Mouse (Mus musculus) left cerebral cortex, postnatal 25 days (tissue): ENCODE measurements around the gene Dclk1. TPM values are rescaled to one million over a fixed set of nuclear protein-coding genes. Genes with fewer than 3 reads are reported as not detected.
A peak's percentile ranks its signal among the peaks of the same experiment; 100 is the strongest.
"Not testable (repeated sequence)": the region's sequence is repeated elsewhere in the genome, so short reads cannot be mapped to it uniquely, and the experiment has no call there.

Experiments
- DNase-seq, 2 experiments: peaks; one replicate each; pipeline ENCODE4 v3.0.0; 2022; ENCODE audit warnings: low spot score in 2 of 2, mixed read lengths in 1 of 2
- intact Hi-C: fragments of 180-260 bp; cut with DNase I; formaldehyde crosslinking; loops from one replicate; pipeline ENCODE4 v1.15.1; 2025
- total RNA-seq, 2 experiments: library from RNA; stranded (reverse); gene quantifications; 2 replicates each; pipeline ENCODE4 v1.2.3; 2021

The Dclk1 gene
- 1,000 to 10,000 TPM; 1,039 to 1,049 TPM for total RNA-seq

- intact Hi-C loops = loop anchor here (2.0 kb wide), 2 partner anchors 89 to 109 kb away; no protein-coding TSS in a partner anchor
These were observed at the start of gene Dclk1 for GRCm38 (mm10) chr3:55241730-55242421. TSS of gene Dclk1 (plus strand) at chr3:55242364.

GRCm38 (mm10) chr3:55193351-55193750, 48.8 kb upstream of the Dclk1 start:
- intact Hi-C loops = no loop called here
- DNase-seq = no peak

More at GRCm38 (mm10) chr3:55241730-55242421, at the start of gene Dclk1:
- DNase-seq = no peak

- intact Hi-C loops = no loop called here
- DNase-seq = no peak
These were observed 47.4 kb upstream of the Dclk1 start for GRCm38 (mm10) chr3:55194792-55195191.

- no peak for DNase-seq
- intact Hi-C loops = no loop called here
These were observed 46.4 kb upstream of the Dclk1 start for GRCm38 (mm10) chr3:55195581-55196327.

GRCm38 (mm10) chr3:55196328-55196710, 45.8 kb upstream of the Dclk1 start:
- no peak for DNase-seq
- intact Hi-C loops = no loop called here

GRCm38 (mm10) chr3:55203621-55204020, 38.5 kb upstream of the Dclk1 start:
- intact Hi-C loops, DNase-seq: not testable (repeated sequence)

GRCm38 (mm10) chr3:55206413-55206812, 35.8 kb upstream of the Dclk1 start:
- intact Hi-C loops = no loop called here
- no peak for DNase-seq

GRCm38 (mm10) chr3:55207665-55208064, 34.5 kb upstream of the Dclk1 start:
- DNase-seq = no peak
- intact Hi-C loops = no loop called here

GRCm38 (mm10) chr3:55212254-55212653, 29.9 kb upstream of the Dclk1 start:
- DNase-seq = no peak
- intact Hi-C loops = no loop called here

- DNase-seq = no peak
- intact Hi-C loops = no loop called here
These were observed 28.4 kb upstream of the Dclk1 start for GRCm38 (mm10) chr3:55213785-55214184.

- DNase-seq = no peak
- intact Hi-C loops = no loop called here
These were observed 27.8 kb upstream of the Dclk1 start for GRCm38 (mm10) chr3:55214413-55214812.

GRCm38 (mm10) chr3:55222502-55222901, 19.7 kb upstream of the Dclk1 start:
- intact Hi-C loops = no loop called here

GRCm38 (mm10) chr3:55223862-55224261, 18.3 kb upstream of the Dclk1 start:
- intact Hi-C loops = no loop called here
- DNase-seq = no peak

More at GRCm38 (mm10) chr3:55222502-55222901, 19.7 kb upstream of the Dclk1 start:
- DNase-seq = no peak

- intact Hi-C loops = no loop called here
- DNase-seq = peak in 1 of 2 experiments; percentile 20
These were observed 15.5 kb upstream of the Dclk1 start for GRCm38 (mm10) chr3:55226501-55227213.

GRCm38 (mm10) chr3:55227214-55227581, 15.0 kb upstream of the Dclk1 start:
- no peak for DNase-seq
- intact Hi-C loops = no loop called here

- intact Hi-C loops = loop anchor here (2.0 kb wide), 2 partner anchors 90 to 108 kb away; no protein-coding TSS in a partner anchor
- DNase-seq = peak; percentile 86 to 93
These were observed 375 bp downstream of the Dclk1 start for GRCm38 (mm10) chr3:55242422-55243055.

- intact Hi-C loops = loop anchor here (2.0 kb wide), 2 partner anchors 90 to 108 kb away; no protein-coding TSS in a partner anchor
- DNase-seq = peak; percentile 60 to 69
These were observed 900 bp downstream of the Dclk1 start for GRCm38 (mm10) chr3:55243056-55243471.

GRCm38 (mm10) chr3:55244087-55244486, 1.9 kb downstream of the Dclk1 start:
- peak in 1 of 2 experiments; percentile 83 for DNase-seq
- intact Hi-C loops = no loop called here

GRCm38 (mm10) chr3:55246618-55247272, 4.6 kb downstream of the Dclk1 start:
- DNase-seq = peak in 1 of 2 experiments; percentile 90

More at GRCm38 (mm10) chr3:55246618-55247272, 4.6 kb downstream of the Dclk1 start:
- intact Hi-C loops = loop anchor here (1.0 to 5.0 kb wide), 2 partner anchors 36 to 69 kb away; no protein-coding TSS in a partner anchor
